Mouse (Mus musculus) liver, embryonic 11.5 days (tissue): ENCODE data around the gene Iqcd. TPM values are rescaled to one million over a fixed set of nuclear protein-coding genes. Genes with fewer than 3 reads are reported as not detected.
A peak's percentile ranks its signal among the peaks of the same experiment; 100 is the strongest.

Source experiments
- ATAC-seq: fragments of 200-750 bp; cut with Nextera tagmentation; replicated peaks from 2 replicates; pipeline ENCODE4 v1.8.0; 2017; ENCODE audit warnings: moderate number of reproducible peaks, mild to moderate bottlenecking, moderate TSS enrichment, moderate library complexity; ENCODE audit not compliant: low FRiP score
- DNase-seq: peaks from one replicate; pipeline ENCODE4 v3.0.0-alpha.2; 2017; ENCODE audit warnings: low spot score
- H3K27ac ChIP-seq: fragments of 300-500 bp; sonication (generic); 2 replicates; pipeline ENCODE4 v1.5.1; 2014; ENCODE audit warnings: mild to moderate bottlenecking, low read depth, low read length, control low read depth
- H3K27me3 ChIP-seq: fragments of 300-500 bp; sonication (generic); replicated peaks from 2 replicates; pipeline ENCODE4 v1.6.1; 2014; ENCODE audit warnings: low read length, mixed read lengths; ENCODE audit not compliant: control insufficient read depth, insufficient read depth
- H3K36me3 ChIP-seq: fragments of 300-500 bp; sonication (generic); 2 replicates; pipeline ENCODE4 v1.6.1; 2014; ENCODE audit warnings: mild to moderate bottlenecking, low read length, moderate library complexity, mixed read lengths; ENCODE audit not compliant: control insufficient read depth, insufficient read depth
- H3K4me1 ChIP-seq: fragments of 300-500 bp; sonication (generic); replicated peaks from 2 replicates; pipeline ENCODE4 v1.6.1; 2014; ENCODE audit warnings: low read length, mixed read lengths; ENCODE audit not compliant: control insufficient read depth, insufficient read depth
- H3K4me2 ChIP-seq: fragments of 300-500 bp; sonication (generic); 2 replicates; pipeline ENCODE4 v1.6.1; 2014; ENCODE audit warnings: mild to moderate bottlenecking, control low read depth, moderate library complexity
- H3K4me3 ChIP-seq: fragments of 300-500 bp; sonication (generic); 2 replicates; pipeline ENCODE4 v1.5.1; 2014; ENCODE audit warnings: low read depth, low read length, control low read depth
- H3K9ac ChIP-seq: fragments of 300-500 bp; sonication (generic); 2 replicates; pipeline ENCODE4 v1.6.1; 2014; ENCODE audit warnings: low read depth, low read length, control low read depth
- H3K9me3 ChIP-seq: fragments of 300-500 bp; sonication (generic); 2 replicates; pipeline ENCODE4 v1.6.1; 2016; ENCODE audit warnings: low read length, inconsistent platforms, mixed read lengths; ENCODE audit not compliant: control insufficient read depth
- WGBS: fragments of 180-500 bp; shearing (Covaris S2); extraction: QIAGEN DNeasy Blood & Tissue Kit; methylation state at CpG from one replicate; pipeline ENCODE4 v1.1.7; 2014; 5-methylcytosine and 5-hydroxymethylcytosine counted together
- polyA plus RNA-seq: library from polyadenylated mRNA; unstranded; fragments of >200 nt; fragmentation: Nextera tagmentation; extraction: Ambion mirVana; gene quantifications from 2 replicates; pipeline ENCODE4 v1.2.1, GENCODE M21; 2014

The Iqcd gene
- polyA plus RNA-seq, 1 experiment from 2014 or later, result 1.5 TPM

DNA sequence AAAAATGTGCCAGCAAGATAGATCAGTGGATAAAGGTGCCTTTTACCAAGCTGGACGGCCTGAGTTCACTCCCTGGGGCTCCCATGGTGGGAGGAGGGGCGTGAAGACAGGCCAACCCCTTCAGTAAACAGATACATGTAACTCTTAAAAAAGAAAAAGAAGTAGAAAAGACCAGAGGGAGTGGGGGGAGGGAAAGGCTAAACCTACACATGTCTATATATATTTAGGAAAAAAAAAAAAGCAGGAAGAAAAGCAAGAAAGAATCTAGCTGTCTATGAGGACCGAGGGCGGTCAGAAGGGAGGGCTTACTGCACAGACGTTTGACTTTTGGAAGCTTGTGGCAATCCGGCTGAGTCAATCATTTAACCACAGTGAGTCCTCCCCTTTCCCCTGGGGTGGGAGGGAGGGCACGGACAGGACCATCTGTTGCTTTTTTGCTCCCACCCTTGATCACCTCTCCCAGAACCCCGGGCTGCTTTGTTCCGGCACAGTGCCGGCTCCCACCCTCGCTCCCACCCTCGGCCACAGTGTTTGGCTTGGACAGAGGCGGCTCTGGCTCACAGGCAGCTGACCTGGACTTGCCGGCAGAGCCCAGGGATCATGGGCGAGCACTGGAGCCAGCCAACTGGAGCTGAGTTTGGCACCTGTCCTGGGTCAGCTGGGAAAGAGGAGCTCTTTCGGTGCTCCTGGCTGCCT is 28.1 kb upstream of the Iqcd start:
- H3K4me1 ChIP-seq, result peaks cover 55% of the 10 kb centered on the region
- H3K4me3 ChIP-seq, result peak overlapping the region; percentile 42
- ATAC-seq (peak; percentile 60), DNase-seq (peak; percentile 73)
- H3K9ac ChIP-seq, result peak overlapping the region; percentile 39; the same call in 1 of the 2 replicates
- H3K27ac ChIP-seq, result peak overlapping the region; percentile 84
- peak overlapping the region; percentile 59 for H3K4me2 ChIP-seq
- H3K9me3 ChIP-seq, result no peaks in the 10 kb centered on the region
- 10% methylated on average over 16 of the region's 16 CpGs for WGBS
- H3K27me3 ChIP-seq, result no peaks in the 10 kb centered on the region
- H3K36me3 ChIP-seq, result peaks cover 19% of the 10 kb centered on the region

DNA sequence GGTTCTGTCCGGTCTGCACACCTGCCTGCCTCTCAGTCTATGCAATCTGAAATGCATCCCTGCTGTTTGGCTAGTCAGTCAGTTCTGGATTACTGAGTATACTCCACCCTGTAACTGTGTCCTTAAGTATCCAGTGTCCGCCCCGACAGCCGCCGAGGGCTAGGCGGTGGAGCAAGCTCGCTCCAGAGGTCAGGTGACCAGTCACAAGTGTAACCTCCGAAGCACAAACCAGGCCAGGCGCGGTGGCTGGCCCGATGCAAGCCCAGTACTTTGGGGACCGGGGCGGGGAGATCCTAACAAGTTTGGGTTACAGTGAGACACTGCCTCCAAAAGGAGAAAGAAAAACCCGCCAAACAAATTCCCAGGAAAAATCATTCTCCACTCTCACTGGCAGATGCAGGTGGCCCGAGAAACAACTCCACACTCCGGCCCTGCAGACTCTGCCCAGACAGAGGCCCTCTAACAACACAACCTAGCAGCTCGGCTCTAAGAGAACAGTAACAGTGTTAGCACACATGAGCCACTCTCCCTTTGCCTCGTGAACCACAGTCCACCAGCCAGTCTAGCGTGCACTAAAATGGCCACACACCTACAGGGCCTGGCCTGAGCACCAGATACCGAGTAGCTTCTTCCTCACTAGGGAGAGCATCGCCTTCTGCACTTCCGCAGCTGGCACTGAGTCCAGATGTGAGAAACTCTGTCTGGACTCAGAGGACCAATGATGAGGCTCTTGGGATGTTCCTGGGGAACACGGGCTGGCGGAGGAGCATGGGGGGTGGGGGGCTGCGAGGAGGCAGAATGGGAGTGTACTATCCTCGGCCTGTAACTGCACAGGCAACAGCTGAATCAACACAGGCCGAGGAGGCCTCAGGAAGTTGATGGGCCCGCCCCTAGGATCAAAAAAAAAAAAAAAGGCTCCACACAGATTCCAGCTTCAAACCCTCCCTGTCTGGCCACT is 25.6 kb upstream of the Iqcd start:
- Histone ChIP-seq H3K4me2 (peak overlapping the region; percentile 2; the same call in 1 of the 2 replicates), H3K36me3 (peaks cover 4% of the 10 kb centered on the region; the same call in 1 of the 2 replicates), H3K4me3 (no peak overlapping the region), H3K27ac (peak overlapping the region; percentile 57), H3K4me1 (peaks cover 67% of the 10 kb centered on the region), H3K27me3 (no peaks in the 10 kb centered on the region), H3K9ac (no peak overlapping the region), H3K9me3 (no peaks in the 10 kb centered on the region)
- 54% methylated on average over 28 of the region's 28 CpGs for WGBS
- DNase-seq, result no peak
- ATAC-seq, result no peak; the same call in 1 of the 2 replicates

DNA sequence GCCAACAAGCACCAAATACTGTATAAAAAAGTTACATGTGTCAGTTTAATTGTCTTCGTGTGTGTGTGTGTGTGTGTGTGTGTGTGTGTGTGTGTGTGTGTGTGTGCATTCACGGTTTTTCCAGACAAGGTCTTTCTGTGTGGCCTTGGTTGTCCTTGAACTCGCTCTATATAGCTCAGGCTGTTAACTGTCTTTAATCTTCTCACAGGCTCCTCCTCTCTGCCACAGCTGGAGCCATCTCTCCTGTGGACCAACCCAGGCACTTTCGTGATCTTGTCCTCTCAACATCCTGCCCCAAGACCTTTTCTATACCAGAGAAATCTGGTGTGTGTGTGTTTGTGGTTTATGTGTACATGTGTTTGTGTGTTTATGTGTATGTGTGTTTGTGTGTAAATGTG is 24.9 kb upstream of the Iqcd start:
- Histone ChIP-seq H3K36me3 (no peaks in the 10 kb centered on the region), H3K4me3 (no peak overlapping the region), H3K9me3 (no peaks in the 10 kb centered on the region), H3K9ac (no peak overlapping the region), H3K4me1 (peaks cover 64% of the 10 kb centered on the region), H3K27ac (0 out of 2 replicates have a peak overlapping the region, but pooled peaks have one; percentile 41), H3K27me3 (no peaks in the 10 kb centered on the region), H3K4me2 (no peak overlapping the region)
- DNase-seq (no peak), ATAC-seq (no peak)
- WGBS, result 47% methylated on average over 4 of the region's 4 CpGs

DNA sequence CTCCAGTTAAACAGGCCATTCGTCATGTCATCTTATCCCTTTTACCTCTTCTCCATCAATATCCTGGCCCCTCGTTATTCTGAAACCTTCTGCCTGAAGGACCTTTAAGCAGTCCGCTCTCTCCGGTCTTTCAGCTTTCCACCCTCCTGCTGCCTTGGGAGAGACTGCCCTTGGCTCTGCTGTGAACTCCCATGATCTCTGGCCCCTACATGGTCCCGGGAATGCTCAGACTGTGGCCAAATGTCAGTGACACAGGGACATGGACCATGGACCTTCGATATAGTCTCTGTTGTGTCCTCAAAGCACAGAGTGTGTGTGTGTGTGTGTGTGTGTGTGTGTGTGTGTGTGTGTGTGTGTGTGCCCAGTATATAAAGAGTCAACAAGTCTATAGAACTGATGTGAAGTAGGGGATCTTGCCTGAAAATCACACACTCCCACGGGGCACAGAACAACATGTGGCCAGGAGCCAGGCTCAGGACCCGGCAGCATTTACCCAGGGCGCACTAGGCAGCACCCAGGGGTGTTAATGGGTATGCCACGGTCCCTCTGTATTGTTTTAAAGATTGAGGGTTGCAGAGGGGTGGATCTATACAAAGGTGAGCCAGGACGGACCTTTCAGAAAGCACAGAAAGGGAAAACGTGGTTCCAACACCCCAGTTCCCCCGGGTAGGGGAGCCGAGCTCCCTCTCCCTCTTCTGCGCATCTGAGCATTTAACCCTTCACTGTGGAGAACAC is 23.5 kb upstream of the Iqcd start:
- Histone ChIP-seq H3K9ac (no peak overlapping the region), H3K4me1 (peaks cover 58% of the 10 kb centered on the region), H3K4me3 (no peak overlapping the region), H3K9me3 (no peaks in the 10 kb centered on the region), H3K4me2 (no peak overlapping the region), H3K36me3 (no peaks in the 10 kb centered on the region), H3K27ac (peak overlapping the region; percentile 30; the same call in 1 of the 2 replicates), H3K27me3 (no peaks in the 10 kb centered on the region)
- ATAC-seq (no peak), DNase-seq (no peak)
- 60% methylated on average over 15 of the region's 15 CpGs for WGBS

DNA sequence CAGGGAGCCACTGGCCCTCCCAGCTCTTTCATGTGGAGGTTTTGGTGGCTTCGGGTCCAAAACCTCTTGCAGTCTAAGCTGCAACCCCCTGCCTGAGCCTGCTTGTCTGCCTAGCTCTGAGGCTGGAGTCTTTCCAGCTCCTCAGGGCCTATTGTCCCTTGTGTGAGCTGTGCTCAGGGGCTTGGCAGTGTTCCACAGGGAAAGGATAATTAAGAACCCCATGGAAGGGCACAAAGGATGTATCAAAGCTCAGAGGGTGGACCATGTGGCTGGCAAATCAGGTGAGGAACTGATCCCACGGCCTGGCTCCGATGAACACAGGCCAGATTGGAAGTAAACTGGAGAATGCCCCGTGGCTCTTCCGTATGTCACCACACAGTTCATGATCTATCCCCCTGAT is 22.7 kb upstream of the Iqcd start:
- Histone ChIP-seq H3K4me1 (peaks cover 55% of the 10 kb centered on the region), H3K4me3 (no peak overlapping the region), H3K27me3 (no peaks in the 10 kb centered on the region), H3K27ac (no peak overlapping the region), H3K9ac (no peak overlapping the region), H3K9me3 (no peaks in the 10 kb centered on the region), H3K4me2 (no peak overlapping the region), H3K36me3 (no peaks in the 10 kb centered on the region)
- ATAC-seq (no peak), DNase-seq (no peak)
- 81% methylated on average over 5 of the region's 5 CpGs for WGBS

DNA sequence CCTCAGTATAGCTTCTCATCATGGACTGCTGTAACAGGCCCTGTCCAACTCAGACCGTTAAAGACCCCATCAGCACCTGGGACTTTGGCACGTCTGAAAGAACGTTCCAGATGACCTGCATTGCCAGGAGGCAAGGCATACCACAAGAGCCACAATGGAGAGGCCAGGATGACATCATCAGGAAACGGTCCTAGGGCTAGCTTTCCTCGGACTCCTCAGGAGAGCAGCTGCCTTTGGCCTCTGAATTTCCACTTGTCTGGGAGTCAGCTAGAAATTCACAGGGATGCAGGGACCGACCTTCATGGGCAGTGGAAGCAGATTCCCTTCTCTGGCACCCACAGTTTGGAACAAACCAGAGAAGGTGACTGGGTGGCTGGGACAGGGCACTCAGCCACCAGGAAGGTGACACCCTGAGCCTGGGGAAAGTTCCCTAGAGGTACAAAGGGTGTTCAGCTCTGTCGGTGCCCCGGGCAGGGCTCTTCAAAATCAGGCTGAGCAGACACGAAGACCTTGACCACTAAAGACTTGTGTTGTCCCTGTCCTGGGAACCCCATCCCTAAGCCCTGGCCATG is 22.0 kb upstream of the Iqcd start:
- Histone ChIP-seq H3K4me3 (no peak overlapping the region), H3K9ac (no peak overlapping the region), H3K27me3 (no peaks in the 10 kb centered on the region), H3K36me3 (no peaks in the 10 kb centered on the region), H3K27ac (no peak overlapping the region), H3K4me1 (peaks cover 59% of the 10 kb centered on the region), H3K9me3 (no peaks in the 10 kb centered on the region), H3K4me2 (no peak overlapping the region)
- WGBS, result 66% methylated on average over 9 of the region's 9 CpGs
- DNase-seq (no peak), ATAC-seq (no peak)

DNA sequence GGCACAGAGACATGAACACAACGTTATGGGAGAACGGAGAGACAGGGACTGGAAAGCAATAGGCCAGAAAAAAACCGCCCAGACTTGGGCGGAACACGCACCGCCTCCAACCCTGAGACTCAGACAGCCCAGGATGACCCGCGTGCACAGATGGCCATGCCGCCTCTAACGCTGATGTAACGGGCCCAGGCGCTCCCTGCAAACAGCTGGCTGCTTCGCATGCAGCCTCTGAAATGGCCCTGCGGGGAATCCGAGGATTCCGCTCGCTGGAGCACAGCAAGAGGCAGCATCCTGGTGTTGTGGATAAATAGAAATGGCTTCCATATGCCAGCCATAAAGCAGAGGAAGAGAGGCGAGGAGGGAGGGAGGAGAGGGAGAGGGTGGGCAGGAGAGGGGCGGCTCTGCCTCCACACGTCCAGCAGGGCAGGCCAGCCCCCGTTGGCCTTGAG is 21.5 kb upstream of the Iqcd start:
- no peaks in the 10 kb centered on the region for H3K9me3 ChIP-seq
- H3K4me3 ChIP-seq, result no peak overlapping the region
- no peak overlapping the region for H3K9ac ChIP-seq
- H3K36me3 ChIP-seq, result no peaks in the 10 kb centered on the region
- 56% methylated on average over 21 of the region's 21 CpGs for WGBS
- H3K27me3 ChIP-seq, result no peaks in the 10 kb centered on the region
- H3K4me1 ChIP-seq, result peaks cover 59% of the 10 kb centered on the region
- no peak for DNase-seq
- no peak overlapping the region for H3K27ac ChIP-seq
- ATAC-seq, result no peak
- no peak overlapping the region for H3K4me2 ChIP-seq

DNA sequence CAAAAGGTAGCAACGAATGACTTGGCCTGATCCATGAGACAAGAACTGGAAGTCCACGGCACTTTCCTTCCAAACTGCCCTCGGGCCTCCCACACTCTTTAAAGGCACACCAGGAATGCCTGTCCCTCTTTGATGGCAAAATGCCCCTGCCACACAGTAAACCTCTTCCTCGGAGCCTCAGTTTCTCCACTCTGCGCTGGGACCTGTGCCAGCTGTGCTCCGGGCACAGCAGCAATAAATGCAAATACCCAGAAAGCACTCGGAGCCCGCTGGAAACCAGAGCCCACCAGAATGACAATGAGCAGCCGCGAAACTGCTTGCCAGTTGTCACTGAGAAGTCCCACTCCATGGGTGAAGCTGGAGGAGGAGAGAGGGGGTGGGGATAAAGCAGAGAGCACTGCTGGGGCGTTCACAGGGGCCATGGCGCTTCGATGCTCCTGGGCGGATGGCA is 21.0 kb upstream of the Iqcd start:
- H3K36me3 ChIP-seq, result no peaks in the 10 kb centered on the region
- no peak overlapping the region for H3K4me2 ChIP-seq
- ATAC-seq (no peak), DNase-seq (no peak)
- H3K27ac ChIP-seq, result no peak overlapping the region
- no peaks in the 10 kb centered on the region for H3K27me3 ChIP-seq
- H3K9ac ChIP-seq, result no peak overlapping the region
- H3K4me1 ChIP-seq, result peaks cover 57% of the 10 kb centered on the region
- no peaks in the 10 kb centered on the region for H3K9me3 ChIP-seq
- WGBS, result 79% methylated on average over 14 of the region's 14 CpGs
- no peak overlapping the region for H3K4me3 ChIP-seq
